Mouse (Mus musculus): ENCODE measurements at regions not wholly inside any gene's neighbourhood (a gene's known extent, or its start where the extent isn't known, plus 50 kb on each side); places are given as distances from the start of the nearest gene placed in this dataset.

- H3K36me3 ChIP-seq: no peaks in the 10 kb centered on the region
- H3K9ac ChIP-seq: no peak overlapping the region
- no peak overlapping the region for H3K4me2 ChIP-seq
- no peaks in the 10 kb centered on the region for H3K4me1 ChIP-seq
- ATAC-seq (ENCODE audit: insufficient number of reproducible peaks, low FRiP score, low TSS enrichment, low read depth): no peak
- WGBS: 70% methylated on average over 2 of the region's 2 CpGs
- H3K27me3 ChIP-seq: no peaks in the 10 kb centered on the region
- no peak overlapping the region for H3K27ac ChIP-seq
- H3K4me3 ChIP-seq: no peak overlapping the region
- H3K9me3 ChIP-seq: no peaks in the 10 kb centered on the region
These were observed 393.1 kb upstream of the Nrp1 start for GRCm38 (mm10) chr8:127965341-127965740.

- ATAC-seq (ENCODE audit: insufficient number of reproducible peaks, low FRiP score, low TSS enrichment, low read depth): no peak
- no peaks in the 10 kb centered on the region for H3K4me1 ChIP-seq
- H3K9me3 ChIP-seq: no peaks in the 10 kb centered on the region
- no peaks in the 10 kb centered on the region for H3K36me3 ChIP-seq
- no peak overlapping the region for H3K27ac ChIP-seq
- no peak overlapping the region for H3K4me3 ChIP-seq
- H3K9ac ChIP-seq: no peak overlapping the region
- H3K4me2 ChIP-seq: no peak overlapping the region
- WGBS: 88% methylated on average over 2 of the region's 2 CpGs
- H3K27me3 ChIP-seq: no peaks in the 10 kb centered on the region
These were observed 390.4 kb upstream of the Nrp1 start for GRCm38 (mm10) chr8:127968026-127968425.

- H3K4me1 ChIP-seq: 0 out of 2 replicates have a peak, but pooled peaks cover 2% of the 10 kb centered on the region
These were observed 385.2 kb upstream of the Nrp1 start for GRCm38 (mm10) chr8:127973194-127973593.

GRCm38 (mm10) chr8:127977746-127978145 is 380.7 kb upstream of the Nrp1 start:
- Histone ChIP-seq H3K9me3 (no peaks in the 10 kb centered on the region), H3K4me3 (no peak overlapping the region), H3K4me1 (0 out of 2 replicates have a peak, but pooled peaks cover 2% of the 10 kb centered on the region), H3K9ac (no peak overlapping the region), H3K27ac (no peak overlapping the region), H3K27me3 (no peaks in the 10 kb centered on the region), H3K4me2 (no peak overlapping the region), H3K36me3 (no peaks in the 10 kb centered on the region)
- WGBS: 35% methylated on average over 2 of the region's 2 CpGs
- ATAC-seq (ENCODE audit: insufficient number of reproducible peaks, low FRiP score, low TSS enrichment, low read depth): no peak

More at GRCm38 (mm10) chr8:127973194-127973593, 385.2 kb upstream of the Nrp1 start:
- 95% methylated on average over 2 of the region's 2 CpGs for WGBS
- H3K9ac ChIP-seq: no peak overlapping the region
- no peak overlapping the region for H3K27ac ChIP-seq
- ATAC-seq (ENCODE audit: insufficient number of reproducible peaks, low FRiP score, low TSS enrichment, low read depth): no peak
- no peaks in the 10 kb centered on the region for H3K9me3 ChIP-seq
- no peak overlapping the region for H3K4me3 ChIP-seq
- H3K27me3 ChIP-seq: no peaks in the 10 kb centered on the region
- no peaks in the 10 kb centered on the region for H3K36me3 ChIP-seq
- H3K4me2 ChIP-seq: no peak overlapping the region

GRCm38 (mm10) chr8:127979180-127980030 is 379.0 kb upstream of the Nrp1 start:
- 67% methylated on average over 5 of the region's 5 CpGs for WGBS
- no peak overlapping the region for H3K4me2 ChIP-seq
- H3K4me1 ChIP-seq: no peaks in the 10 kb centered on the region
- H3K9ac ChIP-seq: no peak overlapping the region
- ATAC-seq (ENCODE audit: insufficient number of reproducible peaks, low FRiP score, low TSS enrichment, low read depth): no peak
- H3K27ac ChIP-seq: no peak overlapping the region
- no peaks in the 10 kb centered on the region for H3K27me3 ChIP-seq
- H3K4me3 ChIP-seq: no peak overlapping the region
- H3K9me3 ChIP-seq: no peaks in the 10 kb centered on the region
- H3K36me3 ChIP-seq: no peaks in the 10 kb centered on the region

- Histone ChIP-seq H3K27ac (no peak overlapping the region), H3K4me1 (no peaks in the 10 kb centered on the region), H3K36me3 (no peaks in the 10 kb centered on the region), H3K27me3 (no peaks in the 10 kb centered on the region), H3K4me3 (no peak overlapping the region), H3K9me3 (no peaks in the 10 kb centered on the region), H3K4me2 (no peak overlapping the region), H3K9ac (no peak overlapping the region)
- ATAC-seq (ENCODE audit: insufficient number of reproducible peaks, low FRiP score, low TSS enrichment, low read depth): no peak
- WGBS: 77% methylated on average over 5 of the region's 5 CpGs
These were observed 376.2 kb upstream of the Nrp1 start for GRCm38 (mm10) chr8:127982165-127982564.

- ATAC-seq (ENCODE audit: insufficient number of reproducible peaks, low FRiP score, low TSS enrichment, low read depth): no peak
- H3K27me3 ChIP-seq: no peaks in the 10 kb centered on the region
- no peak overlapping the region for H3K27ac ChIP-seq
- H3K4me3 ChIP-seq: no peak overlapping the region
- WGBS: 76% methylated on average over 6 of the region's 6 CpGs
- no peak overlapping the region for H3K9ac ChIP-seq
- no peak overlapping the region for H3K4me2 ChIP-seq
- no peaks in the 10 kb centered on the region for H3K9me3 ChIP-seq
- H3K36me3 ChIP-seq: no peaks in the 10 kb centered on the region
- no peaks in the 10 kb centered on the region for H3K4me1 ChIP-seq
These were observed 372.8 kb upstream of the Nrp1 start for GRCm38 (mm10) chr8:127985616-127986015.

- no peak for ATAC-seq (ENCODE audit: insufficient number of reproducible peaks, low FRiP score, low TSS enrichment, low read depth)
- Histone ChIP-seq H3K4me2 (no peak overlapping the region), H3K27me3 (no peaks in the 10 kb centered on the region), H3K4me3 (no peak overlapping the region), H3K9me3 (no peaks in the 10 kb centered on the region), H3K27ac (no peak overlapping the region), H3K9ac (no peak overlapping the region), H3K4me1 (no peaks in the 10 kb centered on the region), H3K36me3 (no peaks in the 10 kb centered on the region)
- WGBS: 80% methylated on average over 1 of the region's 1 CpGs
These were observed 369.5 kb upstream of the Nrp1 start for GRCm38 (mm10) chr8:127988887-127989286.

- no peak overlapping the region for H3K4me2 ChIP-seq
- no peak overlapping the region for H3K27ac ChIP-seq
- H3K4me3 ChIP-seq: no peak overlapping the region
- no peaks in the 10 kb centered on the region for H3K4me1 ChIP-seq
- no peak overlapping the region for H3K9ac ChIP-seq
- no peaks in the 10 kb centered on the region for H3K9me3 ChIP-seq
- ATAC-seq (ENCODE audit: insufficient number of reproducible peaks, low FRiP score, low TSS enrichment, low read depth): no peak
- H3K36me3 ChIP-seq: no peaks in the 10 kb centered on the region
- no peaks in the 10 kb centered on the region for H3K27me3 ChIP-seq
- WGBS: 81% methylated on average over 1 of the region's 1 CpGs
These were observed 363.5 kb upstream of the Nrp1 start for GRCm38 (mm10) chr8:127994898-127995297.

- no peaks in the 10 kb centered on the region for H3K27me3 ChIP-seq
- H3K9ac ChIP-seq: no peak overlapping the region
- no peak overlapping the region for H3K27ac ChIP-seq
- H3K9me3 ChIP-seq: no peaks in the 10 kb centered on the region
- H3K36me3 ChIP-seq: no peaks in the 10 kb centered on the region
- 97% methylated on average over 1 of the region's 1 CpGs for WGBS
- no peak for ATAC-seq (ENCODE audit: insufficient number of reproducible peaks, low FRiP score, low TSS enrichment, low read depth)
- H3K4me1 ChIP-seq: no peaks in the 10 kb centered on the region
- no peak overlapping the region for H3K4me3 ChIP-seq
- H3K4me2 ChIP-seq: no peak overlapping the region
These were observed 362.9 kb upstream of the Nrp1 start for GRCm38 (mm10) chr8:127995490-127995889.

GRCm38 (mm10) chr8:128002386-128002785 is 356.0 kb upstream of the Nrp1 start:
- Histone ChIP-seq H3K9me3 (no peaks in the 10 kb centered on the region), H3K36me3 (no peaks in the 10 kb centered on the region), H3K9ac (no peak overlapping the region), H3K4me2 (no peak overlapping the region), H3K27me3 (no peaks in the 10 kb centered on the region), H3K4me3 (no peak overlapping the region), H3K27ac (no peak overlapping the region), H3K4me1 (peaks cover 8% of the 10 kb centered on the region)
- 47% methylated on average over 2 of the region's 2 CpGs for WGBS
- ATAC-seq (ENCODE audit: insufficient number of reproducible peaks, low FRiP score, low TSS enrichment, low read depth): no peak

GRCm38 (mm10) chr8:128002806-128003205 is 355.6 kb upstream of the Nrp1 start:
- H3K4me2 ChIP-seq: no peak overlapping the region
- WGBS: 85% methylated on average over 1 of the region's 1 CpGs
- peaks cover 8% of the 10 kb centered on the region for H3K4me1 ChIP-seq

More at GRCm38 (mm10) chr8:128002806-128003205, 355.6 kb upstream of the Nrp1 start:
- ATAC-seq (ENCODE audit: insufficient number of reproducible peaks, low FRiP score, low TSS enrichment, low read depth): no peak
- H3K9ac ChIP-seq: no peak overlapping the region
- H3K27ac ChIP-seq: no peak overlapping the region
- no peak overlapping the region for H3K4me3 ChIP-seq
- no peaks in the 10 kb centered on the region for H3K27me3 ChIP-seq
- no peaks in the 10 kb centered on the region for H3K9me3 ChIP-seq
- H3K36me3 ChIP-seq: no peaks in the 10 kb centered on the region
